Mouse (Mus musculus): ENCODE measurements around the gene Gm27179. TPM values are rescaled to one million over a fixed set of nuclear protein-coding genes. Genes with fewer than 3 reads are reported as not detected.
"Not testable (repeated sequence)": the region's sequence is repeated elsewhere in the genome, so short reads cannot be mapped to it uniquely, and the experiment has no call there.

The Gm27179 gene
- polyA plus RNA-seq, 1 experiment from 2014 or later = not detected

- not testable (repeated sequence) for H3K27ac ChIP-seq; H3K36me3 ChIP-seq (replicated peaks); H3K4me3 ChIP-seq; H3K9me3 ChIP-seq; H3K27me3 ChIP-seq (ENCODE audit: poor library complexity, severe bottlenecking); H3K4me1 ChIP-seq; DNase-seq (ENCODE audit: extremely low spot score, low spot score)
- no CpG with 5 or more reads among the region's 29 CpGs for WGBS
Observed at GRCm38 (mm10) chr14:69503174-69503573, 9.2 kb downstream of the Gm27179 start, which contains the start of gene Gm16867. TSS of gene Gm16867 (minus strand) at chr14:69503362.

GRCm38 (mm10) chr14:69502440-69503150, 9.8 kb downstream of the Gm27179 start:
- not testable (repeated sequence) for H3K9me3 ChIP-seq; H3K27ac ChIP-seq; H3K4me1 ChIP-seq; H3K36me3 ChIP-seq (replicated peaks); H3K4me3 ChIP-seq; H3K27me3 ChIP-seq (ENCODE audit: poor library complexity, severe bottlenecking); DNase-seq (ENCODE audit: extremely low spot score, low spot score)
- WGBS = no CpG with 5 or more reads among the region's 73 CpGs

- H3K27me3 ChIP-seq (ENCODE audit: poor library complexity, severe bottlenecking); H3K27ac ChIP-seq; H3K4me1 ChIP-seq; H3K36me3 ChIP-seq (replicated peaks); H3K4me3 ChIP-seq; H3K9me3 ChIP-seq; DNase-seq (ENCODE audit: extremely low spot score, low spot score): not testable (repeated sequence)
Observed at GRCm38 (mm10) chr14:69496259-69496658, 16.1 kb downstream of the Gm27179 start.

- no CpG with 5 or more reads among the region's 2 CpGs for WGBS
Observed at GRCm38 (mm10) chr14:69494946-69495345, 17.4 kb downstream of the Gm27179 start.

GRCm38 (mm10) chr14:69494522-69494921, 17.8 kb downstream of the Gm27179 start:
- H3K36me3 ChIP-seq (replicated peaks); H3K9me3 ChIP-seq; H3K4me1 ChIP-seq; DNase-seq (ENCODE audit: extremely low spot score, low spot score); H3K27me3 ChIP-seq (ENCODE audit: poor library complexity, severe bottlenecking); H3K4me3 ChIP-seq; H3K27ac ChIP-seq: not testable (repeated sequence)
- WGBS = no CpG with 5 or more reads among the region's 3 CpGs

More at GRCm38 (mm10) chr14:69494946-69495345, 17.4 kb downstream of the Gm27179 start:
- H3K4me1 ChIP-seq; H3K36me3 ChIP-seq (replicated peaks); H3K9me3 ChIP-seq; DNase-seq (ENCODE audit: extremely low spot score, low spot score); H3K27ac ChIP-seq; H3K27me3 ChIP-seq (ENCODE audit: poor library complexity, severe bottlenecking); H3K4me3 ChIP-seq: not testable (repeated sequence)

- H3K27ac ChIP-seq; H3K27me3 ChIP-seq (ENCODE audit: poor library complexity, severe bottlenecking); H3K4me1 ChIP-seq; H3K36me3 ChIP-seq (replicated peaks); DNase-seq (ENCODE audit: extremely low spot score, low spot score); H3K4me3 ChIP-seq; H3K9me3 ChIP-seq: not testable (repeated sequence)
- whole genome bisulfite sequencing = no CpG with 5 or more reads among the region's 10 CpGs
Observed at GRCm38 (mm10) chr14:69488001-69488400, 24.3 kb downstream of the Gm27179 start.

GRCm38 (mm10) chr14:69485466-69486135, 26.7 kb downstream of the Gm27179 start:
- WGBS = no CpG with 5 or more reads among the region's 18 CpGs
- not testable (repeated sequence) for H3K36me3 ChIP-seq (replicated peaks); H3K9me3 ChIP-seq

GRCm38 (mm10) chr14:69473941-69474646, 38.3 kb downstream of the Gm27179 start:
- no CpG with 5 or more reads among the region's 11 CpGs for WGBS
- H3K4me3 ChIP-seq; DNase-seq (ENCODE audit: extremely low spot score, low spot score); H3K4me1 ChIP-seq; H3K27ac ChIP-seq; H3K9me3 ChIP-seq; H3K36me3 ChIP-seq (replicated peaks); H3K27me3 ChIP-seq (ENCODE audit: poor library complexity, severe bottlenecking): not testable (repeated sequence)

More at GRCm38 (mm10) chr14:69485466-69486135, 26.7 kb downstream of the Gm27179 start:
- H3K27ac ChIP-seq; H3K4me1 ChIP-seq; DNase-seq (ENCODE audit: extremely low spot score, low spot score); H3K27me3 ChIP-seq (ENCODE audit: poor library complexity, severe bottlenecking); H3K4me3 ChIP-seq: not testable (repeated sequence)

GRCm38 (mm10) chr14:69473322-69473721, 39.0 kb downstream of the Gm27179 start:
- no CpG with 5 or more reads among the region's 2 CpGs for WGBS
- H3K36me3 ChIP-seq (replicated peaks); H3K27ac ChIP-seq; H3K27me3 ChIP-seq (ENCODE audit: poor library complexity, severe bottlenecking); H3K4me1 ChIP-seq; H3K9me3 ChIP-seq; DNase-seq (ENCODE audit: extremely low spot score, low spot score); H3K4me3 ChIP-seq: not testable (repeated sequence)

GRCm38 (mm10) chr14:69470122-69470708, 42.1 kb downstream of the Gm27179 start:
- WGBS = no CpG with 5 or more reads among the region's 8 CpGs
- not testable (repeated sequence) for H3K27ac ChIP-seq; DNase-seq (ENCODE audit: extremely low spot score, low spot score); H3K36me3 ChIP-seq (replicated peaks); H3K9me3 ChIP-seq; H3K4me3 ChIP-seq; H3K4me1 ChIP-seq; H3K27me3 ChIP-seq (ENCODE audit: poor library complexity, severe bottlenecking)

- not testable (repeated sequence) for H3K4me3 ChIP-seq; DNase-seq (ENCODE audit: extremely low spot score, low spot score); H3K9me3 ChIP-seq; H3K4me1 ChIP-seq; H3K27me3 ChIP-seq (ENCODE audit: poor library complexity, severe bottlenecking); H3K27ac ChIP-seq; H3K36me3 ChIP-seq (replicated peaks)
- no CpG with 5 or more reads among the region's 17 CpGs for WGBS
Observed at GRCm38 (mm10) chr14:69467612-69468366, 44.6 kb downstream of the Gm27179 start.

GRCm38 (mm10) chr14:69464465-69464864, 47.9 kb downstream of the Gm27179 start:
- not testable (repeated sequence) for H3K27ac ChIP-seq; H3K4me3 ChIP-seq; H3K4me1 ChIP-seq; H3K27me3 ChIP-seq (ENCODE audit: poor library complexity, severe bottlenecking); DNase-seq (ENCODE audit: extremely low spot score, low spot score); H3K9me3 ChIP-seq; H3K36me3 ChIP-seq (replicated peaks)
- no CpG with 5 or more reads among the region's 4 CpGs for WGBS
